Mouse (Mus musculus) induced T-regulatory cell, adult 2 months (primary cell): ENCODE data around the gene Eng.
A peak's percentile ranks its signal among the peaks of the same experiment; 100 is the strongest.

Experiments used
- DNase-seq: peaks from one replicate; pipeline ENCODE4 v3.0.0-alpha.2; 2012; ENCODE audit warnings: low read depth

The Eng gene

DNA sequence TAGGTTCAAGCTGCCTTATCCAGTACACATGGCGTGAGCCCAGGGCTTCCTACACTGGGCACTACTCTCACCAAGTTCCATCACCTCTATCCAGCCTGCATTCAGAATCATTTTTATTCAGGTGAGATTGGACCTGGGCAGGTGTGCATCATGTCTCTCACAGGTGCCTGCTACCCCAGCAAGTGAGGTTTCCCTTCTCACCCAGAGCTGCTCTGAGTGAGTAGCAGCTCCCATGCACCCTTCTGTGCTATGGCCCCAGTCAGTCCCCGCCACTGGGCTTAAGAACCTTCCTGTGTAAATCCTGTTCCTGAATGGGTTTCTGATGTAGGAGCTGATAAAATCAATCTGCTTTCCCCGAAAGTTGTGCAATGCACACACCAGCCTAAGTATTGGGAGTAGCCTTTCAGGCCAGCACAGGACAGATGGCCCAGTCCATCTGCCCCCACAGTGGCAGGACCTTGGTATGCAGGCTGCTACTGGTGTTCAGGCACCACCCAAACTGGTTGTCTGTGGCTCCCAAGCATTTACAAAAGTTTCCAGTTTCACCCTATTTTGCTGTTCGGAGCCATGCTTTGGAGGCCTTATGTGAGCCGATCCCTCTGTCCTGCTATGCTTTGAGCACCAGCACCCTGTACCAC, 22.2 kb upstream of the Eng start:
- DNase-seq = no peak

DNA sequence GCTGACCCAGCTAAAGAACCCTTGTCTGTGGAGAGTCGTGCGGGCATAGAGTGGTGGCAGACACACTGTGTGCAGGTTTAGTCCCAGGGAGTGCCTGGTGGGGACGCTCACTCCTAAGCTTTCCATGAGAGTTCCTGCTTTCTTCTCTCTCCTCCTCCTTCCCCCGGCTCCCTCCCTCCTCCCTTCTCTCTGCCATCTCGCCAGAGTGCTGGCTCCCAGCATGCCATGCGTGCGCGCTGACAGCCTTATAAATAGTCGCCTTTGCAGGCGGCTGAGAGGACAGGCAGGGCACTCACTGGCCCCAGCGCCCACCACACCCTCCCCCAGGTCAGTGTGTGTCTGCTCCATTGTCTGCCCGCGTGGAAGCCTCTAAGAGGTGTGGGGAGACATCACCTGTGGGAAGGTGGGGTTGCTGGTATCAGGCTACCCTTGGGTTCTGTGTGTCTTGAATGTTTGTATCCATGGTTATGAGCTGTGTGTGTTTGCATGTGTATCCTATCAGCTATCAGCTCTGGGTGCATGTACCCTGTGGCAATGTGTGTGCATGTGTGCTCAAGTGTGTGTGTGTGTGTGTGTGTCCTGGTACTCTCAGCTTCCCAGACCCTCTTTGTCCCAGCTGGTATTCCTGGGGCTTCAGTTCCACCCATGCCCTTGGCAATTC, 21.1 kb upstream of the Eng start:
- no peak for DNase-seq

DNA sequence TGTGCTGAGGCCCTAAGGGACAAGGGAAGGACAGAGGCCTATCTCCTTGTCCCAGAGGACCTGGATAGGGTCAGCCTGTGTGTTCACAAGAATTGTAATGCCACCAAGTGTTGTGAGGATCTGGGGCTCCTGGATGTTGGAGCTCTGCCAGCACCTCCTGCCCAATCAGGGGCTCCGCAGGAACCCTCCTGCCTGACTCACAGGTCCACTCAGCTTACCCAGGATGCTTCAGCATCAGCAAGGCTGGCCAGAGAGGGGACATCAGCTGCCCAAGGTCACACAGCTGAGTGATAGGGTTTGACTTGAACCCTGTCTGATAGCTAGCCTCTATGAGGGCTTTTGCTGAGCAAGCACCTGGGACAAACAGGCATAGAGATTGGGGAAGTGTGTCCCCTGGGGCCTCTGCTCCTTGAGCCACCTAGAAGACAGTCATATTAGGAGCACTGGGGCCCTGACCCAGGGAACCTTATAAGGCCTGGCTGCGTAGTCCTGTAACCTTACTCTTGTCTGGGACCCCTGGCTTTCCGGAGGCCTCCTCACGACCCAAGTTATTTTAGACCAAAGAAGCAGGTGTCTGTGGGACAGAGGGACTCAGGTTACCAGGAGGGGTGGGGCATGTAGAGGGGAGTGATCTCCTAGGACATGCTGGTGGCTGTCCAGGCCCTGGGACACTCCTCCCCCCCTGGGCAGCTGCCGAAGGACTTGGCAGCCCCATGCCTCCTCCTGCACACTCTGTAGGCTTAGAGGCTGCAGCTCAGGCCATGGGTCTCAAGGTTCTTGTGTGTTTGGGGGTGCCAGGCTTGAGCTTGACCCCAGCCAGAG, 20.3 kb upstream of the Eng start:
- DNase-seq = no peak

DNA sequence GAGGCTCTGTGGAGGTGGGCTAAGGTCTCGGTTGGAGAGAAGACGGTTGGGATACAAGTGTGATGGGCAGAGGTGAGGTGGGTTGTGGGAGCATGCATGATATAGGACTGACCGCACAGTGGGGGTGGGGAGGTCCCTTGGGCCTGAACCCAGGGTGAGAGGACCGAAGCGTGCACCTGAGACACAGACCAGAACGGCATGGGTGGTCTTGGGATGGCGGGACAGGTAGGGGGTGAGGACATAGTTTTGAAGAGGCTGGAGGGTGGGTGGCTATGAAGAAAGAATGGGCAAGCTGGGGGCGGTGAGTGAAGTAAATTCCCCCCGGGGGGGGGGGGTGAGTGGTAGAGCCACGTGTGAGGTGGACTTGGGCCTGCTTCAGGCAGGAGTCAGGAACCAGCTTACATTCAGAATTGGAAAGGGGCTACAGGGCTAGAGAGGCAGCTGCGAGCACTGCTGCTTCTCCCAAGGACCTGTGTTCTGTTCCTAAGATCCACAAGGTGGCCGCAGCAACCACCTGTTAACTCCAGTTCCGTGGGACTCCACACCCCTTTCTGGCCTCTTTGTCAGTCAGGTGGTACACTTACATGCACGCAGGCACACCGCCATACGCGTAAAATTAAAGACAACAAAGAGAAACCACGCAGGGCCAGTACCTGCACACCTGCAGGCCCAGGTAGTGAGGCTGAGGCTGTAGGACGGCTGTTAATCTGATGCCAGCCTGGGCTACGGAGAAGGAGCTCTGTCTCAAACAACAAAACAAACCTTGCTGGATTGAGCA, 18.9 kb upstream of the Eng start:
- DNase-seq = no peak

DNA sequence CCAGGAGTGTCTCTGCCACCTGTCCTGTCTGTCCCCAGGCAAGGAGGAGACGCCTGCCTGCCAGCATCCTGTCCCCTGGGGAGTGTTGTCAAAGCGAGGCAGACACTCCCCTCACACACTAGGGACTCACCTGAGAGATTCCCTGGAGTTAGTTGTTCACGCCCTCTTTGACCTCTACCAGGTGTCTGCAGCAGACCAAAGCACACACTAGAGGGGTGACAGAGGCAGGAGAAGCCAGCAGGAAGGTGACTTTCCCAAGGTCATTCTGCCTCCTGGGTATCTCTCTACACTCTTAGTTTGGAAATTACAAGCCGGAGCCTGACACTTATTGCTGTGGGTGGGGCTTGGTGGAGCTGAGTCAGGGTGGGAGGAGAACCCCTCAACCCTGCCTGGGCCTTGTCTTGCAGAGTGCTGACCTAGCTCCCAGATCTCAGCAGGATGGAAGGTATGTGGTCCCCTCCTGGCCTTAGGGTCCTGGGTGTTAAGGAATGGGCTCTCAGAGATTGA, 18.3 kb upstream of the Eng start:
- no peak for DNase-seq

DNA sequence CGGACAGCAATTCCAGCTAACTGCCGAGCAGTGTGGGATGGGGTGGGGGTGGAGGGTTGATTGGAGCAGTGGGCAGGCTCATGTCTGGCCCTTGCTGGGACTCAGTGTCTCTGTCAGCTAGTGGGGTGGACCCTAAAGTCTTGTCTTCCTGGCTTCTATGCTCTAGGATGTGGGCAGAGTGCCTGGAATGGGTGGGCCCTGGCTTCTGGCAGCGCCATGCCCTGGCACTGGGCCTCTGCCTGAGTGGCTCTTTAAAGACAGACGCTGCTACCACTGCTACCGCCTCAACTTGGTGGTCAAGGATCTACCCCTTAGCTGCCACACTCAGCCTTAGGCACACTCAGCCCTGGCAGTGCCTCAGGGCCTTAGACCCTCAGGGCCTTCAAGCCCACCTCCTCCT, 17.7 kb upstream of the Eng start:
- DNase-seq = no peak

DNA sequence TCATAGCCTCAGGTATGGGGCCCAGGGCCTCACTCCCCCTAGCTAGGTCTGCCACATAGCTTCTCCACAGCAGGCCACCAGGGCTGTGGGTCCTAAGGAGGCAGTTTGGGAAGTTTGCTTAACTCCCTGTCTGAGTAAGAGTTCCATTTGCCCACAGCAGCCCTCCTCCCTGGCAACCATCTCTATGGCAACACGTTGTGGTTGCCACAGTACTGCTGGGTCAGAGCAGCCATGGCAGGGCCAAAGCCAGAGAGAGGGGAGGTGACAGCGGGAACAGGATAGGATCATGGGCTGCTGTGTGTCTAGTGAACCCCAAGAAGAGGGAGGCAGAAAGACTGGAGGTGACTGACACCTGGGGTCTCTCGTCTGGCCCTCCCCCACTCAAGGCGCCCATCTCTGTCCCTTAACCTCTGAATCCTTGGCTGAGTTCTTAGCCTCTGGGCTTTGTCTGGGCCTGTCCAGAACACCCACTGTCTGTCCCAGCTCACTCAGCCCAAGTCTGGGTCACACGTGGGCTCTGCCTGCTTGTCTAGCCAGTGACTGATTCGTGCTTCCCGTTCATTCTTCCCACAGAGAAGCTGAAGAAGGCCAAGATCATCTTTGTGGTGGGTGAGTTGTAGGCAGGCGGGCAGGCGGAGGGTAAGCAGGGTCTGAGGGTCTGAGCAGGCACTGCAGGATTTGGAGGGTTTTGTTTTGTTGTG, 17.0 kb upstream of the Eng start:
- DNase-seq = no peak

DNA sequence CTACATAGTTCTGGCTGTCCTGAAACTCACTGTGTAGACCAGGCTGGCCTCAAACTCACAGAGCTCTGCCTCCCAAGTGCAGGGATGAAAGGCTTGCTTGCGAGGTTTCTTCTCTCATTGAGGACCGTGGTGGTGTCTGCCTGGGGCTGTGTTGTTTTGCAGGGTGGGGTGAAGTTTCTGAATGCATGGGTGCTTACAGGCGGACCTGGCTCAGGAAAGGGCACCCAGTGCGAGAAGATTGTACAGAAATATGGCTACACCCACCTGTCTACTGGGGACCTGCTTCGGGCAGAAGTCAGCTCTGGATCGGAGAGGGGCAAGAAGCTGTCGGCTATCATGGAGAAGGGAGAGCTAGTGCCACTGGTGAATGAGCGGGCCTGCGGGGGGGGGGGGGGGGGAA, 16.4 kb upstream of the Eng start:
- no peak for DNase-seq

DNA sequence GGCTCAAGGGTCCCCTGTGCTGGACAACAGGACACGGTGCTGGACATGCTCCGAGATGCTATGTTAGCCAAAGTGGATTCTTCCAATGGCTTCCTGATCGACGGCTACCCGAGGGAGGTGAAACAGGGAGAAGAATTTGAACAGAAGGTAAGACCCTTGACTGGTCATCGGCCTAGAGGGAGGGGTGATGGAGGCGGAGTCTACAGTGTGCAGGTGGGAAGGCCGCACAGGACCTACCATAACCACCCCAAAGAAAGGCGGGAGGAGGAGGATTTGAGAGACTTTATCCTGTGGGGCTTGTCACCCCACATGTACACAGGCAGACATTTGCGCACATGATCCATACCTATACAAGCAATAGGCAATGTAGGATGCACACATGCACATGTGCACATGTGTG, 15.3 kb upstream of the Eng start:
- no peak for DNase-seq

DNA sequence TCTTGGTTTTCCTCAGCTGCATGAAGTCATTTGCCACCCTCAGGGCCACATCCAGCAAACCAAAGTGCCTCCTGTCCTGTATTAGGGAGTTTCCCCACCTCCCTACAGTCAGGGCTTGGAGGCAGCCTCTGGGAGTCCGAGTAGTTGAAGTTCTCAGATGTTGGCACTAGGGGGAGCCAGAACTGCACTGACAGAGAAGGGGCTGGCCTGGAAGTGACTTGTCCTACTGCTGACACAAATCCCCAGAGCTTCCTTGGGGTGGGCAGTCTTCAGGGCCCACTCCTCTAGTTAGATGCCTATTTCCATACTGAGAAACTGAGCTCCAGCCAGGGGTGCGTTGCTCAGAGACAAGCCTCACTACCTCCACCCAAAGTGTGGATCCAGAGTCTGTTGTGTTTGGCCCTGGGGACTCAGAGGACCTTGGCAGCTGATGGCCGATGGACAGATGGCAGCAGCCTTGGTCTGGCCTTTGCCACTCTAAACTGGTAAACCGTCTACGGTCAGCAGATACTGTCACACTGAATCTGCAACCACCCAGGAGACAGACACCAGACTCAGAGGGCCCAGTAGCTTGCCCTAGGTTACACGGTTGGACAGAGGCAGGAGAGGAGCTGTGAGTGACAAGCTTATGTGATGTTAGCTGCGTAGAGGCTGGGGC, 14.5 kb upstream of the Eng start:
- DNase-seq = peak; percentile 89

DNA sequence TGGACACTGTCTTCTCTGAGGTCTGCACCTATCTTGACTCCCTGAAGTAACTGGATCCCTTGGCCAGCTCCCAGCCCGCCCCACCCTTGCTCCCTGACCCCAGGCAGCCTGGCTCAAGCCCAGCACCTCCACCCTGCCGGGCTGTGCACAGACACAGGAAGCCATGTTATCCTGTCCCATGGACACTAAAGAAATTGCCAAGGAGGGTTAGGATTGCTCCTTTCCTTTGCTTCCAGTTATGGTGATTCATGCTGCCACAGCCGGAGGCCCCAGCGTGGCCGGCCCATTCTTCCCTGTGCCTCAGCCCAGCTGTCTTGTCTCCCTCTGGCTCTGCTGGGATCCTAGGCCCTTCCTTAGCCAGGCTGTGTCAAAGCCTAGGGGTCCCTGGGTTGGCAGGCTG, 12.7 kb upstream of the Eng start:
- no peak for DNase-seq

DNA sequence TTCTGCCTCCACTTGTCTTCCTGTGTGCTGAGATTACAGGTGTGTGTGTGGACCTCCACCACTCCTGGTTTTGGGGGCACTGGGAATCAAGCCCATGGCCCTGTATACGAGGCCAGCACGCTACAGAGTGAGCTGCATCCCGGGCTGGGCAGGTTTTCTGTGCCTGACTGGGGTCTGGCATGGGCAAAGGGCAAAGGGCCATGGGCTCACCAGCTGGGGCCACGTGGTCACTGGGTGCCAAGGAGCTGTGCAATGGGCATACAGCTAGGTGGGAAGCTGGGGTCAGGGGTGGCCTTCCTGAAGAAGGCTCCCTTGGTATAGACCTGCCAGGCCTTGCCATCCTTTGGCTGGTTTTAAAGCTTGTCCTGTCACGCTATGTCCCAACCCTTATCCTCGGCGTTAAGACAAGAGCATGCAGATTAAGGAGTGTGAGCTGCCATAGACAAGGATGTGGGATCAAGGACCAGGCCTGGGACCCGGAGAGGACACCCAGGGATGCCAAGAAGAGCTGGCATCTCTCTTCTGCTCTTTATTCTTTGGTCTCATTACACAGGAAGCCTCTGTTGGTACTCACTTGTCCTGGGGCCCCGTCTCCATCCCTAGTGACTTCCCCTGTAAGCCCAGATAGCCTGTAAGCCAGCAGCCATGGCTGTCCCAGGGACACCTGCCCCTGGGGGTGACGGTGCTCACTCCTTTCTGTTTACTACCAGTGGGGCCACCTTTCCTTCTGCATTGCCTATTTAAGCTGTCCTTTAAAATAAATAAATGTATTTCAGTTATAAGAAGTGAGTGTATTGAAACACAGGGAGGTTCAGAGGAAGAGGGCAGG, 11.9 kb upstream of the Eng start:
- DNase-seq = no peak

DNA sequence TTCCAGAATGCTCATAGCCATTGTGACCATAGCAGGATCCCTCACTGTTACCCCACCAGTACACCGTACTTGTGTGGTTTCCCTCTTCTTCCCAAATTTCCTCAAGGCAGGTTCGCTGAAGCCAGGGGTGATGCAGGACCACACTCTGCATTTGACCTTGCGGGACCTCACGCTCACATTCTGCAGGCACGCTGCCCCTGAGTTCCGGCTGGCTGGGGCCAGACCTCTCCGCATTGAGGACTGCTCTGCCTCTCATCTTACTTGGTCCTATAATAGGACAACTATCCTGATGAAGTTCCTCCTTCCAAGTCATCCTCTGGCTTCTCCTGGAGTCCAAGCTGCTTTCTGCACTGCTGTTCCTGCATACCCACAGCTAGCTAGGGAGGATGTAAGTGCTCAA, 9.8 kb upstream of the Eng start:
- no peak for DNase-seq

DNA sequence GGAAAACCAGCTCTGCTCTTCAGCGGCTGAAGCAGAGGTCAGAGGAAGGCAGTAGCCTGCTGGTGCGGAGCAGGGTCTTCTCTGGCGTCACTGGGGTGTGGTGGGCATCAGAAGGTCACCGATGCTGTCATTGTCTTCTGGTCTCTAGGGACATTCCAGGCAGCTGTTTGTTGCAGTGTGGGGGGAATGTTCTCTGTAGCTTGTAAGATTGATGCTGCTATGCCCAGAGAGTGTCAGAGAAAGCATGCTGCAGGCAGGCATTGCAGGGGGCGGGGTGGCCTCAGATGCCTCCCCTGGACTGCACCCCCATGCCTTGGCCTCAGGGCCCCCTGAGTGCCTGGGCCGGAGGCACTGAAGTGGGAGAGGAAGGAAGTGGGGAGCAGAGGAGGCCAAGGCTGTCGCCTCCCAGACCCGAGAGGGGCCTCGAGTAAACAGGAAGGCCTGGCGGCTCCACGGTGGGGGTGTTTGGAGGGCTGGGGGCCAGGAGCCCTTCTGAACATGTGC, 8.6 kb upstream of the Eng start:
- peak; percentile 18 for DNase-seq

DNA sequence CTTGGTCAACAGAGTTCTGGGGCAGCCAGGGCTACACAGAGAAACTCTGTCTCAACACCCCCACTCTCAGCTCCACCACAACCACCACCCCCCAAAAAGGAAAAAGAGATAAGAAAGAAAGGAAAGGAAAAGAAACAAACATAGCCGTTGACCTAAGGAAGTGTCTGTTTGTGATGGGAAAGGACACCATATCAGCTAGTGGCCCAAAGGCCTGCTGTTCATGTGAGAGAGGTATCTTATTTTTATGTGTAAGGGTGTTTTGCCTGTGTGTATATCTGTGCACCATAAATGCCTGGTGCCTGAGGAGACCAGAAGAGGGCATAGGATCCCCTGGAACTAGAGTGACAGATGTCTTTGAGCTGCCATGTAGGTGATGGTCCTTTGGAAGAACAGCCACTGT, 6.8 kb upstream of the Eng start:
- DNase-seq = no peak

DNA sequence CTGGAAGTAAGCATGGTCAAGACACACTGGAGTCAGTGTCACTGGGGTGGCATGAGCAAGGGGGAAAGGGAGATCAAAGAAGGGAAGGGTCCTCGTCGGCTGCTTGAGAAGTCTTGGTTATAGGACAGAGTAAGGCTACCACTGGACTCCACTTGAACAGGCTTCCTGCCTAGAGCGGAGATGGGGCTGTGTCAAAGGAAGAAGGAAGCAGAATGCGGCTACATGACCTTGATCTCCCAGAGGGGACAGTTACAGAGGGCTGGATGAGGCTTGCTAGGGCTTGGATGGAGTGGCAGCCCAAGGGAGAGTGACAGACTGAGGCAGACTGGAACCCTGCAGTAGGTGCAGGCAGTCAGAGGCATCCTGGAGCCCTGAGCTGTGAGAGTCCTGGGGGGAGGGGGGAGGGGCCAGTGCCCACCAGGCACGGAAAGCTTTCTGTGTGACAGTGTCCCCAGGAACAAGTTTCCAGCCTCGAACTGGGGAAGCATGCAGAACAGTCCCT, 5.8 kb upstream of the Eng start:
- DNase-seq = no peak

DNA sequence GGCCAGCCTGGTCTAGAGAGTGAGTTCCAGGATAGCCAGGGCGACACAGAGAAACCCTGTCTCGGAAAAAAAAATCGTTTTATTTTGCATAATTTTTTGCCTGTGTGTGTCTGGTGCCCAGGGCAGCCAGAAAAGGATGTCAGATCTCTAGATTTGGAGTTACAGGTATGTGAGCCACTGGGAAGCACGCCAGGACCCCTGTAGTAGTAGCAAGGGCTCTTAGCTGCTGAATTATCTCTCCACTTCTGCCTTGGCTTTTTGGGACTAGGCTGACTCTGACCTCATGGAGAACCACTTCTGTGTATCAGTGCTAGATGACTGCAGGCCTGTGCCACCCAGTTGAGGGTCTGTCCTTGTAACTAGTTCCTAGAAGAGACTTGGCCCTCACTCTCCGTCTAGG, 4.6 kb upstream of the Eng start:
- DNase-seq = no peak

DNA sequence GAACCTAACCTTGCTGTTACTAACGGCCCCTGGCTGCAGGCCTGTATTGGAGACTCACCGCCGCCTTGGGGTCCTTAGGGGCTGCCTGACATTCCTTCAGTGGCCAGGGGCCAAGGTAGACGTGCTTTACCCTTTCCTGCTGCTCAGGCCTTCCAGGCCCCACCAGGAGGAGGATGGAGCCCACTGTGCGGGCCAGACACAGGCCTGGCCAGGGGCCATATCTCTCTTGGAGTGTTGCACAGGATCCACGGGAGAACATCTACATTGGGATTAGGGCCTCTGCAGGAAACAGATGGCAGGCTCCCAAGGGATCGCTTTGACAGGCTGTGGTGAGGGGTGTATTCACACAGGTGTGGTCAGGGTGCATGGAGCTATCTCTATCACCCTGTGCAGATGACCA, 3.6 kb upstream of the Eng start:
- DNase-seq = no peak

DNA sequence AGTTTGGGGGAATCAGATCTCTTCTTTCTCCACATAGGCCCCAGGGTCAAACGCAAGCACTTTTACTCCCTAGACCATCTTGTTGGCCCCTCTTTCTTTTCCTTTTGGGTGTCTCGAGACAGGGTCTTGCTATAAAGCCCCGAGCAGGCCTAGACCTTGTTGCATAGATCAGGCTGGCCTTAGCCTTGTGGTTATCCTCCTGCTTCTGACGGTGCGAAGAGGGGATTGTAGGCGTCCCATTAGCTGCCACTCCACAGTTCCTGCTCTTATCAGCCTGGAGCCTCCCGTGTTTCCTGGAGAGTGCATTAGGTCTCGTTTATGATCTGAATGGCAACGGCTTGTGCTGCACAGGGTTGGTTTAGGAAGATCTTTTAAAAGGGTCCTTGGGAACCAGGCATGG, 2.3 kb upstream of the Eng start:
- no peak for DNase-seq
